Comparison of ENCODE assay signal across 17 mouse cellular contexts in the genomic region with DNA sequence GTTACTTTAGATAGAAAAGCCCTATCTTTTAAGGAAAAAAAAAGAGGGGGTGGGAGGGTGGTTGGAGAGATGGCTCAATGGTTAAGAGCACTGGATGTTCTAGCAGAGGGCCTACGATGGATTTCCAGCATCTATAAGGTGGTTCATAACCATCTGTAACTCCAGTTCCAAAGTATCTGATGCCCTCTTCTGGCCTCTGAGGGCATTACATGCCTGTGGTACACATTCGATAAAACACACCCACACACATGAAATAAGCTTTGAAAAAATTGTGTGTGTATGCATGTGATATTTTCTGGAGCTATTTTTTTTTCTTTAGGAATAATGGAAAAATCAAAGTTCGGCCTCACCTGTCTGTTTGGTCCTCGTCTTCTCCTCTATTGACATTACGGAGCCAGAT. TPM values are rescaled to one million over a fixed set of nuclear protein-coding genes. Genes with fewer than 3 reads are reported as not detected.
DNase-seq lines count a peak whose midpoint lies in the region; ATAC-seq and TF ChIP-seq lines count a peak whose summit lies in the region.
"Had no signal": no experiment of that assay in that cellular context is flagged by ENCODE, and none has a peak within 500 bp of the region (broad histone marks: within the 10 kb centered on the region; RNA-seq: fewer than 3 reads in every experiment).

No protein-coding gene starts in this region.

- H3K27me3 ChIP-seq in kidney, postnatal 0 days (ENCODE audit: insufficient read depth, low read length): no peaks in the 10 kb centered on the region
- H3K27me3 ChIP-seq in CH12.LX (replicated peaks): no peaks in the 10 kb centered on the region
- H3K27me3 ChIP-seq in liver, postnatal 0 days (ENCODE audit: insufficient read depth, low read length): no peaks in the 10 kb centered on the region
- H3K27me3 ChIP-seq: forebrain, embryonic 12.5 days had no signal

- no peak for DNase-seq in kidney, postnatal 0 days (ENCODE audit: low spot score)
- no peak for DNase-seq in kidney, postnatal 4 days
- peak; percentile 25 for DNase-seq in retina, postnatal 1 day
- DNase-seq in retina, embryonic 14.5 days (ENCODE audit: low spot score): no peak
- DNase-seq in CH12.LX (ENCODE audit: extremely low read depth): no peak
- DNase-seq in liver, postnatal 0 days: peak; percentile 48
- DNase-seq in frontal cortex, postnatal 25 days (ENCODE audit: low spot score in 2 of 2): no peak
- DNase-seq: adrenal gland, adult 8-10 months; cerebellum, adult 2 months; kidney, adult 9 months; lung, postnatal 14 days; thymus, adult 2 months had no signal

- peak; percentile 46; the same call in 1 of the 2 replicates for TF ChIP-seq CTCF in kidney, postnatal 0 days (IDR thresholded peaks at IDR 0.05; ENCODE audit: low read depth)
- peak; percentile 36 to 49; a peak in 3 of 4 replicates for TF ChIP-seq CTCF in CH12.LX (conservative IDR thresholded peaks at IDR 0.05 in 1 of 2, IDR thresholded peaks at IDR 0.05 in 1 of 2; ENCODE audit: low read depth in 2 of 2, low read length in 2 of 2)
- peak; percentile 67 for TF ChIP-seq CTCF in liver, postnatal 0 days (IDR thresholded peaks at IDR 0.05; ENCODE audit: low read depth)

- H3K27ac ChIP-seq in kidney, postnatal 0 days: no peak overlapping the region
- no peak overlapping the region for H3K27ac ChIP-seq in CH12.LX (ENCODE audit: insufficient read depth, low read depth)
- H3K27ac ChIP-seq in liver, postnatal 0 days (ENCODE audit: low read depth): no peak overlapping the region
- H3K27ac ChIP-seq: forebrain, embryonic 12.5 days had no signal

- H3K4me3 ChIP-seq in kidney, postnatal 0 days (replicated peaks; ENCODE audit: low read depth, low read length): no peak overlapping the region
- no peak overlapping the region for H3K4me3 ChIP-seq in CH12.LX (replicated peaks in 1 of 3; ENCODE audit: low read depth in 2 of 3, low read length in 2 of 3, poor library complexity in 1 of 3)
- no peak overlapping the region for H3K4me3 ChIP-seq in liver, postnatal 0 days (ENCODE audit: low read depth, low read length)
- H3K4me3 ChIP-seq: forebrain, embryonic 12.5 days had no signal

- TF ChIP-seq RAD21 in CH12.LX (IDR thresholded peaks at IDR 0.05; ENCODE audit: low read depth, low read length): peak; percentile 14

- H3K9me3 ChIP-seq in kidney, postnatal 0 days (replicated peaks; ENCODE audit: low read length): no peaks in the 10 kb centered on the region
- H3K9me3 ChIP-seq in CH12.LX (replicated peaks; ENCODE audit: low read length): no peaks in the 10 kb centered on the region
- no peaks in the 10 kb centered on the region for H3K9me3 ChIP-seq in liver, postnatal 0 days (ENCODE audit: low read length)
- H3K9me3 ChIP-seq: forebrain, embryonic 12.5 days; G1E had no signal

- H3K36me3 ChIP-seq in kidney, postnatal 0 days (ENCODE audit: insufficient read depth, low read length): peaks cover 45% of the 10 kb centered on the region; the same call in 1 of the 2 replicates
- peaks cover 40 to 64% of the 10 kb centered on the region in 2 experiments for H3K36me3 ChIP-seq in CH12.LX (replicated peaks in 1 of 2; ENCODE audit: control insufficient read depth in 1 of 2, insufficient read depth in 1 of 2, low read length in 1 of 2)
- peaks cover 39% of the 10 kb centered on the region for H3K36me3 ChIP-seq in liver, postnatal 0 days (replicated peaks; ENCODE audit: insufficient read depth, low read length)

- no peak for TF ChIP-seq EP300 in CH12.LX (IDR thresholded peaks at IDR 0.05; ENCODE audit: low read length)
- TF ChIP-seq EP300 in liver, postnatal 0 days (IDR thresholded peaks at IDR 0.05; ENCODE audit: low read depth): no peak

- peaks cover 11% of the 10 kb centered on the region; the same call in 1 of the 2 replicates for H3K4me1 ChIP-seq in kidney, postnatal 0 days (replicated peaks; ENCODE audit: insufficient read depth, low read length)
- peaks cover 0 to 8% of the 10 kb centered on the region in 2 experiments; a peak in 3 of 4 replicates for H3K4me1 ChIP-seq in CH12.LX (ENCODE audit: control insufficient read depth in 1 of 2, insufficient read depth in 2 of 2)
- H3K4me1 ChIP-seq in liver, postnatal 0 days (ENCODE audit: insufficient read depth): peaks cover 9% of the 10 kb centered on the region

- dilution Hi-C loops in CH12.LX (cut with MboI; ENCODE audit: extremely low pct_ligation_motif_present, extremely low pct_unique_long_range_greater_than_20kb, low sequenced_read_pairs): no loop called here

- no peak for ATAC-seq in kidney, postnatal 0 days (replicated peaks; ENCODE audit: low FRiP score, low read depth)
- no peak for ATAC-seq in liver, postnatal 0 days
- ATAC-seq: hindbrain, embryonic 16.5 days had no signal

- no peak for TF ChIP-seq POLR2A in CH12.LX (IDR thresholded peaks at IDR 0.05; ENCODE audit: low read depth, low read length)

- H3K79me2 ChIP-seq in CH12.LX (replicated peaks; ENCODE audit: control insufficient read depth, extremely low read depth, insufficient read depth, poor library complexity, severe bottlenecking): no peaks in the 10 kb centered on the region; the same call in 1 of the 2 replicates

- no peak overlapping the region for H3K4me2 ChIP-seq in kidney, postnatal 0 days (ENCODE audit: low read length)
- no peak overlapping the region for H3K4me2 ChIP-seq in CH12.LX (ENCODE audit: insufficient read depth, low read depth, poor library complexity, severe bottlenecking)
- H3K4me2 ChIP-seq in liver, postnatal 0 days (ENCODE audit: low read depth, low read length): no peak overlapping the region
- H3K4me2 ChIP-seq: forebrain, embryonic 12.5 days had no signal

- no peak overlapping the region for H3K9ac ChIP-seq in kidney, postnatal 0 days (ENCODE audit: low read depth, low read length)
- no peak overlapping the region for H3K9ac ChIP-seq in CH12.LX (ENCODE audit: insufficient read depth, low read depth)
- no peak overlapping the region for H3K9ac ChIP-seq in liver, postnatal 0 days (replicated peaks)
- H3K9ac ChIP-seq: forebrain, embryonic 12.5 days had no signal

- WGBS in kidney, postnatal 0 days: 96% methylated on average over 5 of the region's 5 CpGs
- 85% methylated on average over 5 of the region's 5 CpGs for WGBS in liver, postnatal 0 days (ENCODE audit: insufficient replicate concordance)

- in situ Hi-C loops in CH12.LX (cut with MboI; ENCODE audit: low pct_ligation_motif_present, low pct_unique_long_range_greater_than_20kb, low sequenced_read_pairs): no loop called here

TF ChIP-seq in CH12.LX, 34 proteins besides CTCF, POLR2A, EP300 and RAD21:
- TF ChIP-seq USF2 (conservative IDR thresholded peaks at IDR 0.05; ENCODE audit: low read depth, low read length) (no peak), UBTF (IDR thresholded peaks at IDR 0.05; ENCODE audit: low read depth, low read length) (no peak), JUN (IDR thresholded peaks at IDR 0.05; ENCODE audit: insufficient read depth, low read depth, low read length) (no peak), ZMIZ1 (IDR thresholded peaks at IDR 0.05; ENCODE audit: low read depth, low read length) (no peak), NRF1 (IDR thresholded peaks at IDR 0.05; ENCODE audit: low read depth, low read length) (no peak), USF1 (IDR thresholded peaks at IDR 0.05; ENCODE audit: low read depth, low read length) (no peak), SMC3 (IDR thresholded peaks at IDR 0.05; ENCODE audit: low read depth, low read length) (no peak), GABPA (IDR thresholded peaks at IDR 0.05; ENCODE audit: insufficient replicate concordance, low read depth, low read length) (no peak), TCF12 (IDR thresholded peaks at IDR 0.05; ENCODE audit: low read depth, low read length) (no peak), TBP (conservative IDR thresholded peaks at IDR 0.05; ENCODE audit: low read depth, low read length) (no peak), MAX (IDR thresholded peaks at IDR 0.05; ENCODE audit: low read length) (no peak), RCOR1 (conservative IDR thresholded peaks at IDR 0.05; ENCODE audit: low read depth, low read length) (no peak), ELF1 (IDR thresholded peaks at IDR 0.05; ENCODE audit: low read depth, low read length) (no peak), ZNF384 (IDR thresholded peaks at IDR 0.05; ENCODE audit: low read depth, low read length) (no peak), PAX5 (IDR thresholded peaks at IDR 0.05; ENCODE audit: low read length) (no peak), CHD1 (IDR thresholded peaks at IDR 0.05; ENCODE audit: low read depth, low read length) (no peak), IRF4 (IDR thresholded peaks at IDR 0.05; ENCODE audit: low read depth, low read length) (no peak)

RNA-seq across cellular contexts. Expression of a gene that starts 5.6 kb away (rescaled TPM):
- 110 and 111 TPM in 2 replicates for polyA plus RNA-seq in kidney, postnatal 0 days (2015; fragmentation: Nextera tagmentation; extraction: Ambion mirVana)
- total RNA-seq in CH12.LX (2012; rRNA removed) (12.8 and 14.1 TPM in 2 replicates), CH12.LX (2014; rRNA removed) (10.7 and 12.9 TPM in 2 replicates)
- polyA plus RNA-seq in CH12.LX (2012; ENCODE audit: insufficient read length, low read depth): 8.7 TPM in 2 replicates
- 69.6 and 80.4 TPM in 2 replicates for polyA plus RNA-seq in liver, postnatal 0 days (2015; fragmentation: Nextera tagmentation; extraction: Ambion mirVana)

RNA-seq across cellular contexts. Expression of a gene that starts 12.7 kb away (rescaled TPM):
- 119 and 122 TPM in 2 replicates for polyA plus RNA-seq in kidney, postnatal 0 days (2015; fragmentation: Nextera tagmentation; extraction: Ambion mirVana)
- total RNA-seq in CH12.LX (2012; rRNA removed) (31.8 and 36.8 TPM in 2 replicates), CH12.LX (2014; rRNA removed) (41.4 and 49.1 TPM in 2 replicates)
- 34.0 and 36.1 TPM in 2 replicates for polyA plus RNA-seq in CH12.LX (2012; ENCODE audit: insufficient read length, low read depth)
- polyA plus RNA-seq in liver, postnatal 0 days (2015; fragmentation: Nextera tagmentation; extraction: Ambion mirVana): 15.2 and 17.2 TPM in 2 replicates

RNA-seq across cellular contexts. Expression of a gene that starts 20.2 kb away (rescaled TPM):
- polyA plus RNA-seq in kidney, postnatal 0 days (2015; fragmentation: Nextera tagmentation; extraction: Ambion mirVana): 490 and 543 TPM in 2 replicates
- total RNA-seq in CH12.LX (2012; rRNA removed) (462 and 546 TPM in 2 replicates), CH12.LX (2014; rRNA removed) (137 and 146 TPM in 2 replicates)
- polyA plus RNA-seq in CH12.LX (2012; ENCODE audit: insufficient read length, low read depth): 408 and 446 TPM in 2 replicates
- 174 and 204 TPM in 2 replicates for polyA plus RNA-seq in liver, postnatal 0 days (2015; fragmentation: Nextera tagmentation; extraction: Ambion mirVana)

RNA-seq across cellular contexts. Expression of a gene that starts 25.9 kb away (rescaled TPM):
- polyA plus RNA-seq in kidney, postnatal 0 days (2015; fragmentation: Nextera tagmentation; extraction: Ambion mirVana): 100 and 110 TPM in 2 replicates
- 152 and 200 TPM in 2 replicates for total RNA-seq in CH12.LX (2012; rRNA removed)
- 339 and 378 TPM in 2 replicates for total RNA-seq in CH12.LX (2014; rRNA removed)
- 160 and 179 TPM in 2 replicates for polyA plus RNA-seq in CH12.LX (2012; ENCODE audit: insufficient read length, low read depth)
- polyA plus RNA-seq in liver, postnatal 0 days (2015; fragmentation: Nextera tagmentation; extraction: Ambion mirVana): 69.8 and 74.1 TPM in 2 replicates

RNA-seq across cellular contexts. Expression of a gene that starts 35.1 kb away (rescaled TPM):
- not detected in 2 replicates for polyA plus RNA-seq in kidney, postnatal 0 days (2015; fragmentation: Nextera tagmentation; extraction: Ambion mirVana)
- not detected in 2 replicates for total RNA-seq in CH12.LX (2012; rRNA removed)
- total RNA-seq in CH12.LX (2014; rRNA removed): not detected in 2 replicates
- not detected in 2 replicates for polyA plus RNA-seq in CH12.LX (2012; ENCODE audit: insufficient read length, low read depth)
- not detected in 2 replicates for polyA plus RNA-seq in liver, postnatal 0 days (2015; fragmentation: Nextera tagmentation; extraction: Ambion mirVana)
- total RNA-seq: gastrocnemius, adult 18-20 months had no signal
- polyA plus RNA-seq: forebrain, embryonic 12.5 days; heart, postnatal 0 days; hindbrain, embryonic 16.5 days had no signal

Comparison
In these comparisons a context has a peak if more than half of its experiments do, and no peak if none do; other contexts are left out.
1. DNase-seq: peak in retina, postnatal 1 day (single experiment) and liver, postnatal 0 days (single experiment); none in kidney, postnatal 0 days (single experiment), kidney, postnatal 4 days (0 of 2), retina, embryonic 14.5 days (single experiment), CH12.LX (single experiment) and frontal cortex, postnatal 25 days (0 of 2).
2. Peak in every context shown above with its lines, with median percentiles within 50 percentile points of each other: CTCF ChIP-seq.